Mouse (Mus musculus): Measurements from ENCODE around the gene Prmt8. TPM values are rescaled to one million over a fixed set of nuclear protein-coding genes. Genes with fewer than 3 reads are reported as not detected.

Gene Prmt8
- polyA plus RNA-seq, 1 experiment from 2014 or later = 3.9 TPM

Small RNA genes lying within 50 kb of the gene (microRNA-seq; reads per million reads assigned to microRNA genes)
- not detected for gene Mir7233

Other genes with a start within 250 kb of the Prmt8 start
- 0.79 and 1.2 TPM in 2 replicates for gene Cracr2a, start 208.1 kb downstream of the Prmt8 start, polyA plus RNA-seq (2016; fragmentation: Nextera tagmentation; extraction: Ambion mirVana)
- 3.9 and 6.9 TPM in 2 replicates for gene Tspan11, start 118.1 kb upstream of the Prmt8 start, polyA plus RNA-seq (2016; fragmentation: Nextera tagmentation; extraction: Ambion mirVana)

All from embryonic facial prominence, embryonic 10.5 days (tissue).